Comparison of ENCODE assay signal across 12 mouse cellular contexts in genomic region chr15:91260578-91260977, GRCm38 (mm10).
DNase-seq lines count a peak whose midpoint lies in the region; ATAC-seq and TF ChIP-seq lines count a peak whose summit lies in the region.
"Had no signal": no experiment of that assay in that cellular context is flagged by ENCODE, and none has a peak within 500 bp of the region (broad histone marks: within the 10 kb centered on the region; RNA-seq: fewer than 3 reads in every experiment).

No protein-coding gene starts in this region.

- 70% methylated on average over 5 of the region's 5 CpGs for WGBS in kidney, adult 2 months
- WGBS in liver, embryonic 15.5 days (ENCODE audit: insufficient replicate concordance), result 30% methylated on average over 5 of the region's 5 CpGs

- peak overlapping the region; percentile 21; the same call in 1 of the 2 replicates for H3K4me2 ChIP-seq in liver, embryonic 15.5 days
- H3K4me2 ChIP-seq: heart, embryonic 12.5 days; lung, embryonic 15.5 days had no signal

- no peak overlapping the region for H3K27ac ChIP-seq in kidney, adult 2 months (ENCODE audit: insufficient read depth, low read depth, low read length)
- peak overlapping the region; percentile 60 for H3K27ac ChIP-seq in liver, embryonic 15.5 days (replicated peaks)
- H3K27ac ChIP-seq: lung, embryonic 15.5 days had no signal

- H3K36me3 ChIP-seq in kidney, adult 2 months (ENCODE audit: control insufficient read depth, insufficient read depth, low read length), result no peaks in the 10 kb centered on the region
- no peaks in the 10 kb centered on the region for H3K36me3 ChIP-seq in liver, embryonic 15.5 days (replicated peaks)
- H3K36me3 ChIP-seq: heart, embryonic 12.5 days; lung, embryonic 15.5 days had no signal

- TF ChIP-seq CTCF in kidney, adult 2 months (conservative IDR thresholded peaks at IDR 0.05; ENCODE audit: insufficient read depth, insufficient read length, low read depth, low read length), result peak; percentile 52
- no peak for TF ChIP-seq CTCF in brain, embryonic 14.5 days (IDR thresholded peaks at IDR 0.05; ENCODE audit: borderline replicate concordance, extremely low read depth, insufficient read depth, insufficient read length)

- no peaks in the 10 kb centered on the region for H3K27me3 ChIP-seq in kidney, adult 2 months (replicated peaks; ENCODE audit: control insufficient read depth, insufficient read depth, low read length)
- H3K27me3 ChIP-seq in liver, embryonic 15.5 days, result no peaks in the 10 kb centered on the region
- H3K27me3 ChIP-seq: CH12.LX; heart, embryonic 12.5 days; lung, embryonic 15.5 days had no signal

- no peaks in the 10 kb centered on the region for H3K4me1 ChIP-seq in kidney, adult 2 months (ENCODE audit: control insufficient read depth, insufficient read depth, low read length)
- H3K4me1 ChIP-seq in liver, embryonic 15.5 days (replicated peaks), result peaks cover 35% of the 10 kb centered on the region
- H3K4me1 ChIP-seq: heart, embryonic 12.5 days; lung, embryonic 15.5 days had no signal

- H3K9me3 ChIP-seq in liver, embryonic 15.5 days (replicated peaks), result no peaks in the 10 kb centered on the region
- H3K9me3 ChIP-seq: heart, embryonic 12.5 days; lung, embryonic 15.5 days had no signal

- DNase-seq in kidney, adult 2 months, result peak; percentile 3
- DNase-seq in kidney, postnatal 4 days, result no peak
- peak; percentile 47 for DNase-seq in brain, embryonic 14.5 days (ENCODE audit: low read depth)
- no peak for DNase-seq in cerebellum, adult 11-12 months
- DNase-seq in urinary bladder, adult 2 months (ENCODE audit: low spot score), result no peak
- DNase-seq: kidney, adult 18-20 months; right cerebral cortex, adult 18-20 months had no signal

- no peak overlapping the region for H3K4me3 ChIP-seq in kidney, adult 2 months (ENCODE audit: insufficient read depth, low read depth, low read length)
- H3K4me3 ChIP-seq in liver, embryonic 15.5 days (replicated peaks), result no peak overlapping the region
- H3K4me3 ChIP-seq: heart, embryonic 12.5 days; lung, embryonic 15.5 days had no signal

- TF ChIP-seq POLR2A in kidney, adult 2 months (IDR thresholded peaks at IDR 0.05; ENCODE audit: low read depth, low read length), result no peak
- no peak for TF ChIP-seq POLR2A in brain, embryonic 14.5 days (IDR thresholded peaks at IDR 0.05; ENCODE audit: borderline replicate concordance, extremely low read depth, insufficient read depth, insufficient read length, poor library complexity, severe bottlenecking)

- H3K9ac ChIP-seq in liver, embryonic 15.5 days, result no peak overlapping the region
- H3K9ac ChIP-seq: heart, embryonic 12.5 days; lung, embryonic 15.5 days had no signal

- ATAC-seq in erythroblast, adult 5-6 weeks (replicated peaks; ENCODE audit: low FRiP score, poor library complexity, severe bottlenecking), result peak; percentile 96
- peak; percentile 98 for ATAC-seq in liver, embryonic 15.5 days (ENCODE audit: insufficient read depth)

Comparison
In these comparisons a context has a peak if more than half of its experiments do, and no peak if none do; other contexts are left out.
1. DNase-seq: peak in kidney, adult 2 months (single experiment) and brain, embryonic 14.5 days (single experiment); none in kidney, postnatal 4 days (0 of 2), cerebellum, adult 11-12 months (single experiment) and urinary bladder, adult 2 months (single experiment).